Mouse (Mus musculus): ENCODE data around the gene Lrp10. TPM values are rescaled to one million over a fixed set of nuclear protein-coding genes. Genes with fewer than 3 reads are reported as not detected.
A peak's percentile ranks its signal among the peaks of the same experiment; 100 is the strongest.

Lrp10 gene
- polyA plus RNA-seq, 1 experiment, result 22.9 TPM

DNA sequence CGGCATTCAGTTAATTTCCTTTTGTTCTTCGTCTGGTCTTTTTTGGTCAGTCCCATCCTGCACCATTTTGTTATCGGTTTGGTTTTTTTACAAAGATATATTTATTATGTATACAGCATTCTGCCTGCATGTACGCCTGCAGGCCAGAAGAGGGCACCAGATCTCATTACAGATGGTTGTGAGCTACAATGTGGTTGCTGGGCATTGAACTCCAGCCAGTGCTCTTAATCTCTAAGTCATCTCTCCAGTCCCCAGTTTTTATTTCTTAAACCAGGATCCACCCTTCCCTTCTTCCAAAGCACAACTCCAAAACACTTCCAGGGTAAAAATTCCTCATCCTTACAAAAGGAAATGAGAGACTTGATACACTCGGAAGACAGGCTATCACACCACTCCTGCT lies 40.5 kb upstream of the Lrp10 start:
- H3K9ac ChIP-seq (ENCODE audit: low read depth, poor library complexity, severe bottlenecking), result no peak overlapping the region

DNA sequence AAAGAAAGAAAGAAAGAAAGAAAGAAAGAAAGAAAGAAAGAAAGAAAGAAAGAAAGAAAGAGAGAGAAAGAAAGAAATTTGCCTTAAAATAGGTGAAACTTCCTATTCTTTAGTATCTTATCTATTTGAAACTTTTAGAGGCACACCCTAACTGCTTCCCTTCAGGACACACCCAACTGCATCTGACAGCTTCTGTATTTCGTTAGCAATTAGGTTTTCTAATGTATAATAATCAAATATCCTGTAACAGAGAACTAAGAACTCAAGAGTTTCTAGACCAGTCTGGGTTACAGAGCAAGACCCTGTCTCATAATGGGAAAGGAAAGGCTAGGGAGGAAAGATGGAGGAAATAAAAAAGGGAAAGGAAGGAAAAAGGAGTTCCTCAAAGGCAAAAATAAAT lies 39.3 kb upstream of the Lrp10 start:
- Histone ChIP-seq H3K9ac (ENCODE audit: low read depth, poor library complexity, severe bottlenecking) (no peak overlapping the region), H3K4me1 (ENCODE audit: control insufficient read depth, insufficient read depth, low read length) (no peaks in the 10 kb centered on the region), H3K36me3 (ENCODE audit: control insufficient read depth, insufficient read depth, low read length, poor library complexity, severe bottlenecking) (peaks cover 5% of the 10 kb centered on the region; the same call in 1 of the 2 replicates), H3K9me3 (replicated peaks; ENCODE audit: control insufficient read depth, insufficient read depth, low read length, poor library complexity, severe bottlenecking) (no peaks in the 10 kb centered on the region), H3K4me3 (ENCODE audit: low read depth, low read length) (no peak overlapping the region), H3K27ac (ENCODE audit: insufficient read depth, low read length) (no peak overlapping the region), H3K27me3 (ENCODE audit: control insufficient read depth, insufficient read depth, low read length, poor library complexity, severe bottlenecking) (no peaks in the 10 kb centered on the region)
- TF ChIP-seq CTCF (IDR thresholded peaks at IDR 0.05; ENCODE audit: low read depth, low read length), result no peak
- TF ChIP-seq EP300 (IDR thresholded peaks at IDR 0.05; ENCODE audit: insufficient read depth, low read depth, low read length), result no peak
- TF ChIP-seq POLR2A (IDR thresholded peaks at IDR 0.05; ENCODE audit: insufficient read depth, low read length), result no peak

More for the DNA sequence above, 40.5 kb upstream of the Lrp10 start:
- no peaks in the 10 kb centered on the region for H3K27me3 ChIP-seq (ENCODE audit: control insufficient read depth, insufficient read depth, low read length, poor library complexity, severe bottlenecking)
- H3K4me1 ChIP-seq (ENCODE audit: control insufficient read depth, insufficient read depth, low read length), result no peaks in the 10 kb centered on the region
- H3K4me3 ChIP-seq (ENCODE audit: low read depth, low read length), result no peak overlapping the region
- no peak overlapping the region for H3K27ac ChIP-seq (ENCODE audit: insufficient read depth, low read length)
- no peaks in the 10 kb centered on the region for H3K9me3 ChIP-seq (replicated peaks; ENCODE audit: control insufficient read depth, insufficient read depth, low read length, poor library complexity, severe bottlenecking)
- H3K36me3 ChIP-seq (ENCODE audit: control insufficient read depth, insufficient read depth, low read length, poor library complexity, severe bottlenecking), result no peaks in the 10 kb centered on the region
- peak; percentile 57 for TF ChIP-seq CTCF (IDR thresholded peaks at IDR 0.05; ENCODE audit: low read depth, low read length)
- TF ChIP-seq POLR2A (IDR thresholded peaks at IDR 0.05; ENCODE audit: insufficient read depth, low read length), result no peak

DNA sequence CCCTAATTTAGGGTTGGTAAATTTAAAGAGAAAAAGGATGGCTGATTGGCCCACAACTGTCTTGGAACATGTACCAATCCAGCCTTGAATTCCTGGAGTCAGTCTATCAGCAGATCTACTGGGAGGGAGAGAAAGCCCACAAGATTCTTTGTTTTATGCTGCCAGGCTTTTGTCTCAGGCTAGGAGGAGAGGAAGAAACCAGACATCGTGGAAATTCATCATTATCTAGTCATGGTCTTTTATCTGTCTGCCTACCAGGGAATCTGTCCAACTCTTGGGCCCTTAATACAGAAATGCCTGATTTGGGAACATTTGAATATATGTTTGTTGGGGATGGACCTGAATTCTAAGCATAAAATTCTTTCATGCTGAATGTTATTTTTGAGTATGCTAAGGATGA lies 38.4 kb upstream of the Lrp10 start:
- TF ChIP-seq POLR2A (IDR thresholded peaks at IDR 0.05; ENCODE audit: insufficient read depth, low read length), result no peak
- no peak for TF ChIP-seq EP300 (IDR thresholded peaks at IDR 0.05; ENCODE audit: insufficient read depth, low read depth, low read length)
- H3K4me3 ChIP-seq (ENCODE audit: low read depth, low read length), result no peak overlapping the region
- peaks cover 9% of the 10 kb centered on the region for H3K36me3 ChIP-seq (ENCODE audit: control insufficient read depth, insufficient read depth, low read length, poor library complexity, severe bottlenecking)
- no peaks in the 10 kb centered on the region for H3K4me1 ChIP-seq (ENCODE audit: control insufficient read depth, insufficient read depth, low read length)
- H3K27me3 ChIP-seq (ENCODE audit: control insufficient read depth, insufficient read depth, low read length, poor library complexity, severe bottlenecking), result no peaks in the 10 kb centered on the region
- H3K9ac ChIP-seq (ENCODE audit: low read depth, poor library complexity, severe bottlenecking), result peak overlapping the region; percentile 86
- peak overlapping the region; percentile 33; the same call in 1 of the 2 replicates for H3K27ac ChIP-seq (ENCODE audit: insufficient read depth, low read length)
- H3K9me3 ChIP-seq (replicated peaks; ENCODE audit: control insufficient read depth, insufficient read depth, low read length, poor library complexity, severe bottlenecking), result no peaks in the 10 kb centered on the region

DNA sequence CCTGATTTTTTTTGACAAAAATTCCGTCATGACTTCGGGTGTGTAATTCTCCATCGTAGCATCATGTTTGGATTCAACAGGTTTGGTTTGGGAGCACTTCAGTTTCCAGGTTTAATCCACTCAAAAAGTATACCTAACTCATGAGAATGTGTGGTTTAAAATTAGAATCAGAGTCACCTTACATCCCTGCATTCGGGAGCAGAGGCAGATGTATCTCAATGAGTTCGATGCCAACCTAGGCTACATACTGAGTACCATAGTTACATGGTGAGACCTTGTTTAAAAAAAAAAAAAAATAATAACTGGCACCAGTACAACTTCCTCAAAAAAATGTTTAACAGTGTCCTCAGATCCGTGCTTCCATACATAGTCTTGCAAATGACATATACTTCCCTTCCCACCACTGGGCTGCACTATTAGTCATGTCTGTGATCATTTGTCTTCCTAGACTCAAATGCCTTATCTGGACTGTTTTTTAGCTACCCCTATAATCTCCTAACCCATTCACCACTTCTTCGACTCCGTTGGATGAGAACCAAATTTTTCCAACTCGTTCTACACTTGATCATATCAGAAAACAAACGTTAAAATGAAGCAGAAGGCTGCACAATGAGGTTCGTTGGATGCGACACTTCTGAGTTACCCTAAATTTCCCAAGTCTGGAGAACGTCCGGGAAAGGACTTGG lies 37.8 kb upstream of the Lrp10 start:
- Histone ChIP-seq H3K27me3 (ENCODE audit: control insufficient read depth, insufficient read depth, low read length, poor library complexity, severe bottlenecking) (no peaks in the 10 kb centered on the region), H3K4me3 (ENCODE audit: low read depth, low read length) (peak overlapping the region; percentile 99), H3K27ac (ENCODE audit: insufficient read depth, low read length) (peak overlapping the region; percentile 80), H3K9me3 (replicated peaks; ENCODE audit: control insufficient read depth, insufficient read depth, low read length, poor library complexity, severe bottlenecking) (no peaks in the 10 kb centered on the region), H3K4me1 (ENCODE audit: control insufficient read depth, insufficient read depth, low read length) (no peaks in the 10 kb centered on the region), H3K36me3 (ENCODE audit: control insufficient read depth, insufficient read depth, low read length, poor library complexity, severe bottlenecking) (peaks cover 9% of the 10 kb centered on the region), H3K9ac (ENCODE audit: low read depth, poor library complexity, severe bottlenecking) (peak overlapping the region; percentile 86)
- no peak for TF ChIP-seq EP300 (IDR thresholded peaks at IDR 0.05; ENCODE audit: insufficient read depth, low read depth, low read length)
- TF ChIP-seq CTCF (IDR thresholded peaks at IDR 0.05; ENCODE audit: low read depth, low read length), result no peak
- TF ChIP-seq POLR2A (IDR thresholded peaks at IDR 0.05; ENCODE audit: insufficient read depth, low read length), result no peak

DNA sequence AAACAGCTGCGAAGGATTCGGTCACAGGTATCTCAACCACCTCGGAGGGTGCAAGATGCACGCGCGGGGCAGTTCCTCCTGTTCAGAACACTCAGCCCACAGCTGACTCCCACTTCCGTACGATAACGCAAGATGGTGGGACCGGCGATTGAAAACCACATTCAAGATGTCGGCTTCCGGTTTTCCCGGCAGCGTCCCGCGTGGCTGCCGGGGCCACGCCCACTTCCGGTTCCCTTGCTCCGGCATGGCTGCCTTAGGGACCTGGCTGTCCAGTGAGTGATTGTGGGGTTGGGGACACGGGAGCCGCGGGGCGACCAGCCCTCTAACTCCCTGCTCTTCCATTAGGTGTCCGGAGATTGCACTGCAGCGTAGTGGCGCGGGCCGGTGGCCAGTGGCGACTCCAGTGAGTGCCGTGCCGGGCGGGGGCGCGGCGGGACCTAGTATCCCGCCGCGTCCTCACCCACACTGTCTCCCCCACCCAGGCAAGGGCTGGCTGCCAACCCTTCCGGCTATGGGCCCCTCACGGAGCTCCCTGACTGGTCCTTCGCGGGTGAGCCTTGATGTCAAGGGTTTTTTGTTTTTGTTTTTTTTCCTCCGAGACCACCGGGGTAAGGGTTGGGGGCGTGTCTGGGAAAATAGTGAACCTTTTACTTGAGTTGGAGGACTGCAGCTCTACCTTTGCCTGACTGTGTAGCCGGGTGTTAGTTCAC lies 37.1 kb upstream of the Lrp10 start, which contains the start of gene Mrpl52:
TSS of gene Mrpl52 (plus strand) at position 221 of the 710 bp plus-strand sequence.
- no peak for TF ChIP-seq CTCF (IDR thresholded peaks at IDR 0.05; ENCODE audit: low read depth, low read length)
- TF ChIP-seq POLR2A (IDR thresholded peaks at IDR 0.05; ENCODE audit: insufficient read depth, low read length), result peak; percentile 65
- TF ChIP-seq EP300 (IDR thresholded peaks at IDR 0.05; ENCODE audit: insufficient read depth, low read depth, low read length), result no peak
- Histone ChIP-seq H3K4me3 (ENCODE audit: low read depth, low read length) (peak within 1 kb of the TSS; percentile 99), H3K27me3 (ENCODE audit: control insufficient read depth, insufficient read depth, low read length, poor library complexity, severe bottlenecking) (no peaks in the 10 kb centered on the region), H3K9ac (ENCODE audit: low read depth, poor library complexity, severe bottlenecking) (peak within 1 kb of the TSS; percentile 86), H3K36me3 (ENCODE audit: control insufficient read depth, insufficient read depth, low read length, poor library complexity, severe bottlenecking) (peaks cover 9% of the 10 kb centered on the region), H3K27ac (ENCODE audit: insufficient read depth, low read length) (peak within 1 kb of the TSS; percentile 80), H3K4me1 (ENCODE audit: control insufficient read depth, insufficient read depth, low read length) (no peaks in the 10 kb centered on the region), H3K9me3 (replicated peaks; ENCODE audit: control insufficient read depth, insufficient read depth, low read length, poor library complexity, severe bottlenecking) (no peaks in the 10 kb centered on the region)

DNA sequence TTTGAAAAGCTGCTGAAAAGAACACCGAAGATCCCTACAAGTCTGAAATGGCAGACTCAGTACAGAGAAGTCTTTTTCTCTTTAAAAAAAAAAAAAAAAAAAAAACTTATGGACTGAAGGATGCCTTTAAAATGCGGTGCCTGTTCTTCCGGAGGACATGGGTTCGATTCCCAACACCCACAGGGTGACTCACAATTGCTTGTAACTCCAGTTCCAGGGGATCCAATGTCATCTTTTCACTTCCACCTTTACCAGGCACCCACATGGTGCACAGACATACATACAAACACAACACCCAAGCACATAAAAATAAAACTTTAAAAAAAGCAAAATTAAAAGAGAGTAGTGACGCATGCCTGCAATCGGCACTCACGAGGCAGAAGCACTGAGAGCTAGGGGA lies 36.2 kb upstream of the Lrp10 start:
- no peak for TF ChIP-seq EP300 (IDR thresholded peaks at IDR 0.05; ENCODE audit: insufficient read depth, low read depth, low read length)
- Histone ChIP-seq H3K9me3 (replicated peaks; ENCODE audit: control insufficient read depth, insufficient read depth, low read length, poor library complexity, severe bottlenecking) (no peaks in the 10 kb centered on the region), H3K27me3 (ENCODE audit: control insufficient read depth, insufficient read depth, low read length, poor library complexity, severe bottlenecking) (no peaks in the 10 kb centered on the region), H3K9ac (ENCODE audit: low read depth, poor library complexity, severe bottlenecking) (peak overlapping the region; percentile 86; the same call in 1 of the 2 replicates), H3K4me3 (ENCODE audit: low read depth, low read length) (no peak overlapping the region), H3K4me1 (ENCODE audit: control insufficient read depth, insufficient read depth, low read length) (no peaks in the 10 kb centered on the region), H3K27ac (ENCODE audit: insufficient read depth, low read length) (no peak overlapping the region), H3K36me3 (ENCODE audit: control insufficient read depth, insufficient read depth, low read length, poor library complexity, severe bottlenecking) (peaks cover 9% of the 10 kb centered on the region)
